Mouse (Mus musculus) cerebellum, postnatal 36 days (tissue): Measurements from ENCODE around the gene Vmn2r68.

Experiments
- DNase-seq, 2 experiments: peaks; one replicate each; pipeline ENCODE4 v3.0.0; 2021 to 2022; ENCODE audit warnings: mixed read lengths in 2 of 2

The Vmn2r68 gene

DNA sequence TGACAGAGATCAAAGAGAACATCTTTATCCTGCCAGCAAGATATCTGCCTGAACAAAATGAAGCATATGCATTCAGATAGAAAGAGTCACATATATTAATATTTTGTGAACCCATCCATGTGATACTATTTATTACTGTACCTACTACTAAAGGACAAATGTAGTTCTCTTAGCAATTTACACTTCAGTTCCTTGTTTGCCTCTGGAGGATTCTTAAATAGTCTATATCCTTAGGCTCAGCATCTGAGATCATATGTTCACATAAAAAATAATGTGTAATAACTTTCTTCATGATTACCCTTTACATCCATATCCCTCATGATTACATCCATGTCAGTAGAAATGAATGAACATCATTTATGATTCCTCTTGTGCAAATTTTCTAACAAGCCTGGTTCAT, at the start of gene Vmn2r68:
Vmn2r68 (minus strand) TSS at position 101 of the 400 bp plus-strand sequence.
- no peak for DNase-seq
